Mouse (Mus musculus): ENCODE data around the gene Kcnn1.
"Not testable (repeated sequence)": the region's sequence is repeated elsewhere in the genome, so short reads cannot be mapped to it uniquely, and the experiment has no call there.

Gene Kcnn1

GRCm38 (mm10) chr8:70843214-70843773 lies 19.8 kb downstream of the Kcnn1 start:
- in situ Hi-C loops (cut with MboI, MseI): no loop called here

DNA sequence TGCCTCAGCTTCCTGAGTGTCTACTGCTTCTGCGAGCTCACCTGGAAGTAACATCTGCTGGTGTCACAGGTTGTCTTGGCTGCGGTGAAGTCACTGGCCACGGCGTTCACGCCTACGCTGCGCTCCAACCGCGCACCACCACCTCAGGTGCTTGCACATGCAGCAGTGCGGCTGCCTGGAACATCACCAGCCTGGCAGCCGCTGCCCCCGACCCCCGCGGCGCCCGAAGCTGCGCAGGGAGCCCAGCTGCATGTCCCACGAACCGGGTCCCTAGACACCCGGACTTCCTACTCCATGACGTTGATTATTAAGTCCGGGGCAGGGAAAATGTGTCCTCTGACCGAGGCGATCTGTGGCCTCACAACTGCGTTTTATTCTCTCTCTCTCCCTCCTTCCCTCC lies 20.6 kb downstream of the Kcnn1 start:
- in situ Hi-C loops (cut with MboI, MseI): no loop called here

- in situ Hi-C loops (cut with MboI, MseI): no loop called here
These were observed 21.6 kb downstream of the Kcnn1 start for GRCm38 (mm10) chr8:70841147-70842072.

- in situ Hi-C loops (cut with MboI, MseI): no loop called here
These were observed 22.5 kb downstream of the Kcnn1 start for GRCm38 (mm10) chr8:70840590-70840989.

GRCm38 (mm10) chr8:70839408-70840351 lies 23.4 kb downstream of the Kcnn1 start, which contains the start of gene Arrdc2:
Arrdc2 (minus strand) TSS chr8:70839720.
- in situ Hi-C loops (cut with MboI, MseI): no loop called here

DNA sequence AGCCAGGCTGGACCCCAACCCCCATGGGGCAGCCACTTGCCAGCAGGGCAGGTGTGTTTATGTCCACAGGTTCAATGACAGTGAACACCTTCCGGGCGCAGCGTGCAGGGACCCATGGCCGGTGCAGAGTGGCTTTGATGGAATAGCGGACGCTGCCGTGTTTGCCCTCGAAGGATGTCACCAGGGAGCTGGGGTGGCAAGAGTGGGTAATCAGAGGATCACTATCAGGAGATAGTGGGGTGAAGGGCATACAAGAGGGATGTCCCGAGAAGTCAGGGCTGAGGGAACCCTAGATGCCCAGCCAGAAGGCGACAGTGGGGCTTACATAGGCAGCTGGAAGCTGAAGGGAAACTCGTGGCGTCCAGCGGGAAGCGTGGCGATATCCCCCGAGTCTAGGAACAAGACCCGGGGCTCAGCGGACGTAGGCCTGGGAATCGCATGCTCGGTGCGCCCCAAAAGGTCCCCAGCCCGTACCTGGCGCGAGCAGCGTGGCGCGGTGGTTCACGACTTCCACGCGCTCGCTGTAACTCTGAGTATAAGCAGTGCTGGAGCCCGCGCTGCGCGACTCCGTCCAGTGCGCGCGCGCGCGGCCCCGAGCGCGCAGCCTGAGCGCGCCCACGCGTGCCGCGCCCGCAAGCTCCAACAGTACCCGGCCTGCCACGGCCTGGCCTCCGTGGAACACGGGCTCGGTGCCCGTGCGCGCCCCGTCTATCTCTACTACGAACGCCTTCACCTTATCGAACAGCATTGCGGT lies 24.2 kb downstream of the Kcnn1 start:
- in situ Hi-C loops (cut with MboI, MseI): no loop called here

- in situ Hi-C loops (cut with MboI, MseI): no loop called here
These were observed 26.4 kb downstream of the Kcnn1 start for GRCm38 (mm10) chr8:70836666-70837065.

GRCm38 (mm10) chr8:70834071-70834470 lies 29.0 kb downstream of the Kcnn1 start:
- in situ Hi-C loops (cut with MboI, MseI): no loop called here

- in situ Hi-C loops (cut with MboI, MseI): no loop called here
These were observed 29.5 kb downstream of the Kcnn1 start for GRCm38 (mm10) chr8:70833520-70833919.

GRCm38 (mm10) chr8:70833018-70833482 lies 30.0 kb downstream of the Kcnn1 start:
- in situ Hi-C loops (cut with MboI, MseI): no loop called here

DNA sequence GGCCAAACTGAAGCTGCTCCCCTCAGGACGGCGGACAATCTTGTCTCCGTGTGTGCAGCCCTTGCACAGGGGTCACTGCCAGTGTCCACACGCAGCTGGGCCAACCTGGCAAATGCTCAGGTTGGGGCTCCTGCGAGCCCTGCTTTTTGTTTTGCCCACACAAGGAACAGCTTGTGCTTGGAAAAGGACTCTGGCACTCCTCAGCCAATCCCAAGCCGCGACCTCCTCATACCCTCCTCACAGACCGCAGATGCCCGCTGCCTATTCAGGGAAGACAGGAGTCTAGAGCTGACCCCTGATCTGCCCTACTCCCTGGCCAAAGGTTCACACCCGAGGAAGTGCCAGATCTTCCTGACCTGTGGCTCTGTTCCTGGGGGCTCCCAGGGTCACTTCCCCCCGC lies 30.7 kb downstream of the Kcnn1 start:
- in situ Hi-C loops (cut with MboI, MseI): no loop called here

- in situ Hi-C loops (cut with MboI, MseI): no loop called here
These were observed 31.5 kb downstream of the Kcnn1 start for GRCm38 (mm10) chr8:70831517-70831916.

DNA sequence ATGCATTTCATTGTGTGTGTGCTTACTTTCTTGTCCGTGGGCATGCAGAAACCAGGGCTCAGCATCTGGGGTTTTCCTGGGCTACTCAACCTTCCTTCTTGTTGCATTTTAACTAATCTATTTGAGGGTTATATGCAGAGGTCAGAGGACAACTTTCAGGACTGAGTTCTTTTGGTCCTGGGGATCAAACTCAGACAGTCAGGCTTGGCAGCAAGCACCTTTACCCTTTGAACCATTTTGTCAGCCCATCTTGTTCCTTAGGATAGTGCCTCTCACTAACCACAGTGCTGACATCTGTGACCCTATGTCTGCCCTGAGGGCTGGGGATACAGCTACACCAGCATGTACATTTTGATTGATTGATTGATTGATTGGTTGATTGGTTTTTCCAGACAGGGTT lies 35.3 kb downstream of the Kcnn1 start:
- in situ Hi-C loops (cut with MboI, MseI): no loop called here

DNA sequence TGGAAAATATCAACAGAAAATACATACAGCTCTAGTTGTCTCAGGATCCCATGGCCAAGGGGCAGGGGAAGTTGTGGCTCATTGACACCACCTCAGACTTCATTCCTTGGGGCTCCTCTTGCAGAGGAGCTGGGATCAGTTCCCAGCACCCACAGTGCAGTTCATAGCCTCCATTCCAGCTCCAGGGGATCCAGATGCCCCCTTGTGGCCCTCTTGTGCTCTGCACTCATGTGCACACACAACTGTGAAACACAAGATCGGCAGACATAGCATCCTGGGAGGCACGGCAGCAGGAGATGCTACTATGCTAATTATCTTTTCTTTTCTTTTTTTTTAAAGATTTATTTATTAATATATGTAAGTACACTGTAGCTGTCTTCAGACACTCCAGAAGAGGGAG lies 36.0 kb downstream of the Kcnn1 start:
- in situ Hi-C loops (cut with MboI, MseI): no loop called here

DNA sequence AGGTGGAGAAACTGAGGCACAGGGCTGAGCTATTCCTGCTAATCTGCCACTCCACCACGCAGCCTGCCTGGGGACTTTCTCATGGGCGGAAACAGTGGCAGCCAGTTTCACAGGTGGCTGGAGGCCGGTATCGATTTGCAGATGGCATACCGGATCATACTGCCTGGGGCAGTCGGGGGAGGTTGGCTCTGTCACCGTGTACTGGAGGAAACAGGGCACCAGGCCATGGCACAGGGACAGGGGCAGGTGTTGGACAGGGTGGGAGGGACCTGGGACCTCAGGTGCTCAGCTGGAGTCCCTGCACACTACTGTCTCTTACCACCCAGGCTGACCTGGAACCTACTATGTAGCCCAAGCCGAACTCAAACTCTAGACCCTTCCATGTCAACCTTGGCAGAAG lies 37.2 kb downstream of the Kcnn1 start:
- in situ Hi-C loops (cut with MboI, MseI): no loop called here

GRCm38 (mm10) chr8:70823802-70824201 lies 39.3 kb downstream of the Kcnn1 start:
- in situ Hi-C loops (cut with MboI, MseI): no loop called here

GRCm38 (mm10) chr8:70822594-70822993 lies 40.5 kb downstream of the Kcnn1 start:
- in situ Hi-C loops (cut with MboI, MseI): not testable (repeated sequence)

GRCm38 (mm10) chr8:70821992-70822391 lies 41.1 kb downstream of the Kcnn1 start:
- in situ Hi-C loops (cut with MboI, MseI): no loop called here

DNA sequence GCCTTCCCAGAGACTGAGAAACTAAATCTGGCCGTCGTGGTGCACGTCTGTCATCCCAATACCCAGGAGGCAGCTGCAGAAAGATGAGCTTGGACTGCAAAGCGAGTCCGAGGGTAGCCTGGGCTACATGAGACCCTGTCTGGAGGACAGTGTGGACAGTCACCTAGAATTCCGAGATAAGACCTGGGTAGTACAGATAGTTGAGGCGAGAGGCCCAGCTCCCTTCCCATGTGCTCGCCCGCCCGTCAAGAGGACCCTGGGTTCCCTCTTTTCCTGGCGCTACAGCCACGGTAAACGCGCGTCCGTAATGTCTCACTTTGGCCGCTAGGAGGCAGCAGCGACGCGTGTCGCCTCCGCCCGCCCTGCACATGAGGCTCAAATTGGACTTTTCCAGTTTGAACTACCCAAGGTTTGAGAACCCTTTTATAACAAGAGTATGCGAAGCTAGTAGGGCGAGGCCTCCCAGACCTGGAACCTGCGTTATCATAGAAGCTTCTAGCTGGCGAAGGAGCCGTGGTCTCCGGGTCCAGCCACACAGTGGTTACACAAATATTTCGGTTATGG lies 41.6 kb downstream of the Kcnn1 start:
- in situ Hi-C loops (cut with MboI, MseI): no loop called here

GRCm38 (mm10) chr8:70820101-70820935 lies 42.7 kb downstream of the Kcnn1 start:
- in situ Hi-C loops (cut with MboI, MseI): no loop called here
